Mouse (Mus musculus) embryonic facial prominence, embryonic 11.5 days (tissue): ENCODE measurements around the gene Rtp4. TPM values are rescaled to one million over a fixed set of nuclear protein-coding genes. Genes with fewer than 3 reads are reported as not detected.

Source experiments
- ATAC-seq: fragments of 200-750 bp; cut with Nextera tagmentation; replicated peaks from 2 replicates; pipeline ENCODE4 v1.8.0; 2017; ENCODE audit warnings: low read depth; ENCODE audit not compliant: insufficient number of reproducible peaks, low FRiP score, low TSS enrichment
- DNase-seq: peaks from one replicate; pipeline ENCODE4 v3.0.0-alpha.2; 2015; ENCODE audit warnings: low spot score
- H3K27ac ChIP-seq: fragments of 300-500 bp; sonication (generic); replicated peaks from 2 replicates; pipeline ENCODE4 v1.5.1; 2014; ENCODE audit warnings: mild to moderate bottlenecking, low read depth, low read length, control low read depth
- H3K27me3 ChIP-seq: fragments of 300-500 bp; sonication (generic); 2 replicates; pipeline ENCODE4 v1.6.1; 2014; ENCODE audit warnings: mild to moderate bottlenecking, low read length, moderate library complexity, mixed read lengths; ENCODE audit not compliant: control insufficient read depth, insufficient read depth
- H3K36me3 ChIP-seq: fragments of 300-500 bp; sonication (generic); replicated peaks from 2 replicates; pipeline ENCODE4 v1.6.1; 2014; ENCODE audit warnings: low read depth, mild to moderate bottlenecking, low read length, moderate library complexity, mixed read lengths; ENCODE audit not compliant: control insufficient read depth, insufficient read depth
- H3K4me1 ChIP-seq: fragments of 300-500 bp; sonication (generic); 2 replicates; pipeline ENCODE4 v1.6.1; 2014; ENCODE audit warnings: low read length, mixed read lengths; ENCODE audit not compliant: control insufficient read depth, insufficient read depth
- H3K4me2 ChIP-seq: fragments of 300-500 bp; sonication (generic); 2 replicates; pipeline ENCODE4 v1.6.1; 2014; ENCODE audit warnings: low read depth, mild to moderate bottlenecking, control low read depth, low read length, moderate library complexity
- H3K4me3 ChIP-seq: fragments of 300-500 bp; sonication (generic); 2 replicates; pipeline ENCODE4 v1.5.1; 2014; ENCODE audit warnings: low read depth, low read length, control low read depth
- H3K9ac ChIP-seq: fragments of 300-500 bp; sonication (generic); replicated peaks from 2 replicates; pipeline ENCODE4 v1.6.1; 2014; ENCODE audit warnings: mild to moderate bottlenecking, control low read depth, low read length
- H3K9me3 ChIP-seq: fragments of 300-500 bp; sonication (generic); replicated peaks from 2 replicates; pipeline ENCODE4 v1.6.1; 2016; ENCODE audit warnings: mild to moderate bottlenecking, low read length, inconsistent platforms, mixed read lengths; ENCODE audit not compliant: control insufficient read depth
- WGBS: fragments of 180-500 bp; shearing (Covaris S2); extraction: QIAGEN DNeasy Blood & Tissue Kit; methylation state at CpG from one replicate; pipeline ENCODE4 v1.1.7; 2014; 5-methylcytosine and 5-hydroxymethylcytosine counted together
- polyA plus RNA-seq: library from polyadenylated mRNA; unstranded; fragments of >200 nt; fragmentation: Nextera tagmentation; extraction: Ambion mirVana; gene quantifications from 2 replicates; pipeline ENCODE4 v1.2.1, GENCODE M21; 2014

The Rtp4 gene
- polyA plus RNA-seq, 1 experiment from 2014 or later, result 2.1 TPM

- Histone ChIP-seq H3K27me3 (no peaks in the 10 kb centered on the region), H3K36me3 (no peaks in the 10 kb centered on the region; the same call in 1 of the 2 replicates), H3K27ac (no peak overlapping the region), H3K9ac (no peak overlapping the region), H3K4me3 (no peak overlapping the region), H3K4me2 (no peak overlapping the region), H3K9me3 (no peaks in the 10 kb centered on the region), H3K4me1 (no peaks in the 10 kb centered on the region; the same call in 1 of the 2 replicates)
- no peak for ATAC-seq
- WGBS, result 89% methylated on average over 5 of the region's 5 CpGs
- no peak for DNase-seq
These were observed 2.9 kb upstream of the Rtp4 start for GRCm38 (mm10) chr16:23517230-23517629.

DNA sequence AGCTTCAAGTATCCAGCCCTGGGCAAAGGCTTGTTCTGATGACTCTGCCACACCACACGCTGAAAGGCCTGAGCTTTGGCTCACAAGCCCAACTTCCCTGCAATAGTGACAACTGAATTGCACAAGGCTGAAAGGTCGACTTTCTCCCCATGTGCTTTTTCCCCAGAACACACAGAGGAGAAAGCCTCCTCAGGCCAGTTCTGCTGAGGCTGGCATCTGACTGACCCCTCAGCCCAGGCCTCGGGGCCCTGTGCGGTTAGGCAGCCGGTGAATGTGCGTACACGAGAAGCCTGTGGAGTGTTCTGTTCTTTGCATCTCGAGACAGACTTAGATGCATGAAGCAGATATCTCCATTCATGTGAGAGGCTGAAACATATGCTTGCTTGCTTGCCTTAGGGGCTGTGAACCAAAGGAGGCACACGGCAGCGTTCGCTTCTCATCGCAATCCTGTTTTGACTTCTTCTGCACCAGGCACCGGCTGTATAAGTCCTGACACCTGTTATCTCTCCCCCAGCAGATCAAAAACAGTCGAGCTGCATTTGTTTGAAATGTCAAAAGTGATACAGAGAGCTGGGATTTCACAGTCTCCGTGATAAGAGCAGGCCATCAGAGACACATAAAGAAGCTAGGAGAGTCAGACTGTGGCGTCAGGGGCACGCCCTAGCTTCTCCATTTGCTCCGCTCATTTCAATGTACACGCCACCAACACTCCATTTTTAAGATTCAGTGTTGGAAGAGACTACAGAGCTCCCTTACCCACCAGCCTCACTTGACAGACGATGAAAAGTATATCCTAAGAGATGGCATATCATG is 2.1 kb upstream of the Rtp4 start:
- Histone ChIP-seq H3K9me3 (no peaks in the 10 kb centered on the region), H3K27ac (no peak overlapping the region), H3K4me3 (no peak overlapping the region), H3K4me2 (no peak overlapping the region), H3K27me3 (no peaks in the 10 kb centered on the region), H3K4me1 (no peaks in the 10 kb centered on the region; the same call in 1 of the 2 replicates), H3K36me3 (no peaks in the 10 kb centered on the region; the same call in 1 of the 2 replicates), H3K9ac (no peak overlapping the region)
- WGBS, result 69% methylated on average over 20 of the region's 20 CpGs
- DNase-seq (no peak), ATAC-seq (no peak)

DNA sequence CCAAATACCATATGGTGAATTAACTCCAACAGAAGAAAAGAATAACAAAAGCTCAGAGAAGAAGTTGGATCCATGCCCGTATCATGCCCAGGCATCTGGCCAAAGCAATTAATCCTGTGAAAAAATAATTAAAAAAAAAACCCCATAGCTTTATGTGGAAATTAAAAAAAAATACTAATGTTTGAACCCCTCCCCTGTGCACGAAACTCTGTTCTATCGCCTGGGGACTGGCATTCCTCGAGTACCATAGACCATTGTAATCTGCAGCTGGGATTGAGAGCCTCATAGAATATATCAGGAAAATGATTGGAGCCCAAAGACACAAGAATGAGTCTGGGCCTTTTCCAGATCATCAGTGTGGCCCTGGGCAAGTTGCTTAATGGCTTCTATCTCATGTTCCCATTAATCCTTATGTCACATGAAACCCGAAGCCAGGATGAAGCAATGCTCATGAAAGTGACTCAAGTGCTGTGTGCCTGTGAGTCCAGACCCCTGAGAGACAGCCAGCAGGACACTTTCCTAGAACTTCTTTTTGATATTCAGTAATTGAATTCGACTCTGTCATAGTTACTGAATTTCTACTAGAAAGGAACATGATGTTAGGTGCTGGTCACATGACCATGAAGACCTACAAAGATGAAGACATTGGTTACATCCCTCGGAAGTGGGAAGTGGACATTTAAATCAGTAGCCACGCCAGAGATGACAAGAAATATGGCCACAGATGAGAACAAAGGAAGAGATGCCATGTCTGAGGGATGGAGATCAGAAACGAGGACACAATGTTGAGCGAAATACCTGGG is 1.3 kb upstream of the Rtp4 start:
- no peak overlapping the region for H3K9ac ChIP-seq
- no peak for DNase-seq
- no peaks in the 10 kb centered on the region for H3K9me3 ChIP-seq
- no peaks in the 10 kb centered on the region; the same call in 1 of the 2 replicates for H3K4me1 ChIP-seq
- no peak overlapping the region for H3K4me2 ChIP-seq
- WGBS, result 84% methylated on average over 10 of the region's 10 CpGs
- no peaks in the 10 kb centered on the region for H3K36me3 ChIP-seq
- no peak overlapping the region for H3K4me3 ChIP-seq
- ATAC-seq, result no peak
- no peaks in the 10 kb centered on the region for H3K27me3 ChIP-seq
- H3K27ac ChIP-seq, result no peak overlapping the region

- H3K9me3 ChIP-seq, result no peaks in the 10 kb centered on the region
- H3K4me1 ChIP-seq, result no peaks in the 10 kb centered on the region; the same call in 1 of the 2 replicates
- H3K27me3 ChIP-seq, result no peaks in the 10 kb centered on the region
- DNase-seq (no peak), ATAC-seq (no peak)
- H3K9ac ChIP-seq, result peak overlapping the region; percentile 33; the same call in 1 of the 2 replicates
- no peaks in the 10 kb centered on the region for H3K36me3 ChIP-seq
- peak overlapping the region; percentile 19 for H3K4me3 ChIP-seq
- H3K4me2 ChIP-seq, result peak overlapping the region; percentile 66
- WGBS, result 17% methylated on average over 1 of the region's 1 CpGs
- no peak overlapping the region for H3K27ac ChIP-seq
These were observed 320 bp upstream of the Rtp4 start for GRCm38 (mm10) chr16:23519771-23520170.

GRCm38 (mm10) chr16:23521092-23521491 is 1.0 kb downstream of the Rtp4 start:
- DNase-seq (no peak), ATAC-seq (0 out of 2 replicates have a peak, but pooled peaks have one; percentile 24)
- Histone ChIP-seq H3K9me3 (no peaks in the 10 kb centered on the region), H3K9ac (no peak overlapping the region), H3K4me2 (no peak overlapping the region), H3K4me3 (no peak overlapping the region), H3K36me3 (no peaks in the 10 kb centered on the region), H3K4me1 (no peaks in the 10 kb centered on the region; the same call in 1 of the 2 replicates), H3K27ac (no peak overlapping the region), H3K27me3 (no peaks in the 10 kb centered on the region)
- 10% methylated on average over 5 of the region's 5 CpGs for WGBS

- H3K36me3 ChIP-seq, result no peaks in the 10 kb centered on the region
- H3K9ac ChIP-seq, result no peak overlapping the region
- 81% methylated on average over 5 of the region's 5 CpGs for WGBS
- no peak for DNase-seq
- H3K27me3 ChIP-seq, result no peaks in the 10 kb centered on the region
- no peaks in the 10 kb centered on the region for H3K9me3 ChIP-seq
- no peak overlapping the region for H3K4me2 ChIP-seq
- no peak overlapping the region for H3K27ac ChIP-seq
- no peak overlapping the region for H3K4me3 ChIP-seq
- H3K4me1 ChIP-seq, result no peaks in the 10 kb centered on the region; the same call in 1 of the 2 replicates
- ATAC-seq, result no peak
These were observed 2.0 kb downstream of the Rtp4 start for GRCm38 (mm10) chr16:23522081-23522480.

DNA sequence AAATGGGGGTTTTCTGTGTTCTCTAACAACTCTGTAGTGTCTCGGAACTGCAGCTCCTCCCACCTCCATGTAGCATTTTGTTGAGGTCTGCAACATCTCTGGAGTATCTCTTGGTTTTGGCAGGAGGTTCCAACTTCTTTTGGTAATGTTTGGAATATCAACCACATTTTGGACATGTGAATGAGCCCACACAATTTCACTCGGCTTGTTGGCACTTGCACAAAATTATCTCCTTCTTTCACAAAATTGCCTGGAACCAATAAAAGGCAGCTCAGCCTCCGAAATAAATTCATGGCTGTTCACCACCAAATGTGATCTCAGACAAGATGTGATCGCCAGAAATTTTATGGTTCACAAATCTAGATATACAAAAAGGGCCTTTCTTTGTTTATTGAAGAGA is 9.1 kb downstream of the Rtp4 start:
- H3K36me3 ChIP-seq, result no peaks in the 10 kb centered on the region
- no peak overlapping the region for H3K9ac ChIP-seq
- DNase-seq (no peak), ATAC-seq (no peak)
- H3K9me3 ChIP-seq, result no peaks in the 10 kb centered on the region
- no peak overlapping the region for H3K4me3 ChIP-seq
- WGBS, result 86% methylated on average over 4 of the region's 4 CpGs
- H3K4me1 ChIP-seq, result no peaks in the 10 kb centered on the region
- H3K27ac ChIP-seq, result no peak overlapping the region
- H3K27me3 ChIP-seq, result no peaks in the 10 kb centered on the region
- no peak overlapping the region for H3K4me2 ChIP-seq

DNA sequence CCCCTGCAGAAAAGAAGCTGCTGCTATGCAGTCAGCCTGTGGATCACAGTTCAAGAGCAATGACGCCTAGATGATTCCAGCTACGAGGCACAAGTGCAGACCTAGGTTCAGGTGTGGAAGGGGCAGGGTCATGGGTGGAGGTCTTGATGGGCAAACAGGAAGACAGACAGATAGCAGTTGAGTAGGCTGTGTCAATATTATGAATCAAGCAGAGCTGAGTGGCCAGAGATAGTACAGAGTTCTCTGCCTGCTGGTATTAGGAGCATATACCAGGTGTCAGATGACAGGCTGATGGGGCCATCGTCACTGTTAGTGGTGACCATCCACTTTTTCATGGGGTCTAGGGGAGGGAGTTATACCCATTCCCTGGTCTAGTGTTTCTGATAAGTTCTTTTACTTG is 13.6 kb downstream of the Rtp4 start:
- Histone ChIP-seq H3K4me2 (no peak overlapping the region), H3K4me1 (no peaks in the 10 kb centered on the region), H3K4me3 (no peak overlapping the region), H3K9me3 (no peaks in the 10 kb centered on the region), H3K27ac (no peak overlapping the region), H3K36me3 (no peaks in the 10 kb centered on the region), H3K9ac (no peak overlapping the region), H3K27me3 (no peaks in the 10 kb centered on the region)
- DNase-seq, result no peak
- WGBS, result 75% methylated on average over 3 of the region's 3 CpGs
- no peak for ATAC-seq
